Mouse (Mus musculus): ENCODE results near the gene Thbs1. TPM values are rescaled to one million over a fixed set of nuclear protein-coding genes. Genes with fewer than 3 reads are reported as not detected.

Thbs1 gene
- 1 to 10 TPM; 2.0 to 2.8 TPM for total RNA-seq (2021)
- long read RNA-seq, experiment 1, partial matches to known transcripts = 1 of 1 reads
- long read RNA-seq, experiment 1, other reads (novel, unspliced or antisense) = 0 of 1 reads
- long read RNA-seq, experiment 2, full-length matches to known transcripts = 1 of 2 reads
- long read RNA-seq, experiment 2, partial matches to known transcripts = 1 of 2 reads
- long read RNA-seq, experiment 2, other reads (novel, unspliced or antisense) = 0 of 2 reads

GRCm38 (mm10) chr2:118111488-118112131 is at the start of gene Thbs1:
Thbs1 (plus strand) TSS chr2:118111876.
- Histone ChIP-seq H3K27ac (peak within 1 kb of the TSS; percentile 61), H3K4me3 (peak within 1 kb of the TSS; percentile 58)
- DNase-seq (ENCODE audit: low spot score in 2 of 2) = peak in 1 of 2 experiments; percentile 15
- no peak for TF ChIP-seq CTCF (conservative IDR thresholded peaks at IDR 0.05)

GRCm38 (mm10) chr2:118064121-118064764 is 47.4 kb upstream of the Thbs1 start:
- DNase-seq (ENCODE audit: low spot score in 2 of 2) = no peak
- Histone ChIP-seq H3K4me3 (no peak overlapping the region), H3K27ac (no peak overlapping the region)
- no peak for TF ChIP-seq CTCF (conservative IDR thresholded peaks at IDR 0.05)

GRCm38 (mm10) chr2:118066065-118066770 is 45.5 kb upstream of the Thbs1 start:
- DNase-seq (ENCODE audit: low spot score in 2 of 2) = no peak
- Histone ChIP-seq H3K27ac (no peak overlapping the region), H3K4me3 (no peak overlapping the region)
- no peak for TF ChIP-seq CTCF (conservative IDR thresholded peaks at IDR 0.05)

GRCm38 (mm10) chr2:118069975-118070374 is 41.7 kb upstream of the Thbs1 start:
- Histone ChIP-seq H3K27ac (no peak overlapping the region), H3K4me3 (no peak overlapping the region)
- no peak for DNase-seq (ENCODE audit: low spot score in 2 of 2)
- no peak for TF ChIP-seq CTCF (conservative IDR thresholded peaks at IDR 0.05)

GRCm38 (mm10) chr2:118072811-118073372 is 38.8 kb upstream of the Thbs1 start:
- no peak overlapping the region for H3K27ac ChIP-seq
- TF ChIP-seq CTCF (conservative IDR thresholded peaks at IDR 0.05) = no peak
- DNase-seq (ENCODE audit: low spot score in 2 of 2) = no peak
- H3K4me3 ChIP-seq = no peak overlapping the region

GRCm38 (mm10) chr2:118074030-118074429 is 37.6 kb upstream of the Thbs1 start:
- no peak for DNase-seq (ENCODE audit: low spot score in 2 of 2)
- no peak overlapping the region for H3K4me3 ChIP-seq
- TF ChIP-seq CTCF (conservative IDR thresholded peaks at IDR 0.05) = no peak
- no peak overlapping the region for H3K27ac ChIP-seq

- TF ChIP-seq CTCF (conservative IDR thresholded peaks at IDR 0.05) = no peak
- no peak for DNase-seq (ENCODE audit: low spot score in 2 of 2)
- H3K27ac ChIP-seq = no peak overlapping the region
- no peak overlapping the region for H3K4me3 ChIP-seq
Observed at GRCm38 (mm10) chr2:118075165-118075564, 36.5 kb upstream of the Thbs1 start.

- H3K4me3 ChIP-seq = no peak overlapping the region
- DNase-seq (ENCODE audit: low spot score in 2 of 2) = no peak
- H3K27ac ChIP-seq = no peak overlapping the region
- no peak for TF ChIP-seq CTCF (conservative IDR thresholded peaks at IDR 0.05)
Observed at GRCm38 (mm10) chr2:118079131-118079530, 32.5 kb upstream of the Thbs1 start.

GRCm38 (mm10) chr2:118081581-118081980 is 30.1 kb upstream of the Thbs1 start:
- H3K27ac ChIP-seq = no peak overlapping the region
- no peak for DNase-seq (ENCODE audit: low spot score in 2 of 2)
- TF ChIP-seq CTCF (conservative IDR thresholded peaks at IDR 0.05) = no peak
- H3K4me3 ChIP-seq = no peak overlapping the region

GRCm38 (mm10) chr2:118083652-118084051 is 28.0 kb upstream of the Thbs1 start:
- no peak overlapping the region for H3K4me3 ChIP-seq
- DNase-seq (ENCODE audit: low spot score in 2 of 2) = no peak
- TF ChIP-seq CTCF (conservative IDR thresholded peaks at IDR 0.05) = no peak
- H3K27ac ChIP-seq = no peak overlapping the region

GRCm38 (mm10) chr2:118084693-118085092 is 27.0 kb upstream of the Thbs1 start:
- TF ChIP-seq CTCF (conservative IDR thresholded peaks at IDR 0.05) = no peak
- DNase-seq (ENCODE audit: low spot score in 2 of 2) = no peak
- no peak overlapping the region for H3K4me3 ChIP-seq
- H3K27ac ChIP-seq = no peak overlapping the region

GRCm38 (mm10) chr2:118085647-118086046 is 26.0 kb upstream of the Thbs1 start:
- TF ChIP-seq CTCF (conservative IDR thresholded peaks at IDR 0.05) = no peak
- Histone ChIP-seq H3K27ac (no peak overlapping the region), H3K4me3 (no peak overlapping the region)
- DNase-seq (ENCODE audit: low spot score in 2 of 2) = no peak

All from layer of hippocampus, adult 2 months (tissue).